Mouse (Mus musculus): ENCODE results near the gene Pard3b.

GRCm38 (mm10) chr1:62216568-62216967 is 577.9 kb downstream of the Pard3b start:
- TF ChIP-seq CTCF (conservative IDR thresholded peaks at IDR 0.05; ENCODE audit: low read length) (no peak), NANOG (IDR thresholded peaks at IDR 0.05; ENCODE audit: borderline replicate concordance, low read length) (no peak)
